Mouse (Mus musculus) forelimb bud, embryonic 11.5 days (tissue): ENCODE data around the gene Gm28539.
"Not testable (repeated sequence)": the region's sequence is repeated elsewhere in the genome, so short reads cannot be mapped to it uniquely, and the experiment has no call there.

Experiments used
- DNase-seq: peaks from one replicate; pipeline ENCODE4 v3.0.0-alpha.2; 2012; ENCODE audit warnings: low read depth, low spot score

Gm28539 gene

GRCm38 (mm10) chr16:18849521-18850190 lies 13.3 kb downstream of the Gm28539 start:
- not testable (repeated sequence) for DNase-seq

GRCm38 (mm10) chr16:18858551-18858950 lies 22.2 kb downstream of the Gm28539 start:
- DNase-seq, result peak; percentile 49

- no peak for DNase-seq
These were observed 23.8 kb downstream of the Gm28539 start for GRCm38 (mm10) chr16:18860186-18860585.

GRCm38 (mm10) chr16:18870495-18870894 lies 34.1 kb downstream of the Gm28539 start:
- DNase-seq, result not testable (repeated sequence)

- DNase-seq, result no peak
These were observed 39.7 kb downstream of the Gm28539 start for GRCm38 (mm10) chr16:18876091-18876441.

GRCm38 (mm10) chr16:18876442-18877308 lies 40.3 kb downstream of the Gm28539 start, which contains the start of the genes Mrpl40 and Hira:
Mrpl40 (minus strand) TSS chr16:18876862.
Hira (plus strand) TSS chr16:18877037.
- DNase-seq, result peak; percentile 85

GRCm38 (mm10) chr16:18877386-18878090 lies 41.2 kb downstream of the Gm28539 start:
- DNase-seq, result peak; percentile 67

- DNase-seq, result no peak
These were observed 41.8 kb downstream of the Gm28539 start for GRCm38 (mm10) chr16:18878091-18878720.

- DNase-seq, result no peak
These were observed 47.7 kb downstream of the Gm28539 start for GRCm38 (mm10) chr16:18884044-18884443.

- DNase-seq, result no peak
These were observed 57.5 kb downstream of the Gm28539 start for GRCm38 (mm10) chr16:18893840-18894372.

- DNase-seq, result no peak
These were observed 58.9 kb downstream of the Gm28539 start for GRCm38 (mm10) chr16:18895249-18895648.

GRCm38 (mm10) chr16:18896429-18896828 lies 60.0 kb downstream of the Gm28539 start:
- peak; percentile 28 for DNase-seq

GRCm38 (mm10) chr16:18905648-18906047 lies 69.3 kb downstream of the Gm28539 start:
- no peak for DNase-seq

- no peak for DNase-seq
These were observed 79.7 kb downstream of the Gm28539 start for GRCm38 (mm10) chr16:18916064-18916463.

GRCm38 (mm10) chr16:18921771-18922170 lies 85.4 kb downstream of the Gm28539 start:
- no peak for DNase-seq

- no peak for DNase-seq
These were observed 91.6 kb downstream of the Gm28539 start for GRCm38 (mm10) chr16:18927963-18928362.

- DNase-seq, result no peak
These were observed 102.1 kb downstream of the Gm28539 start for GRCm38 (mm10) chr16:18938321-18939082.

GRCm38 (mm10) chr16:18943906-18944305 lies 107.5 kb downstream of the Gm28539 start:
- no peak for DNase-seq

- DNase-seq, result no peak
These were observed 112.6 kb downstream of the Gm28539 start for GRCm38 (mm10) chr16:18948941-18949340.

- DNase-seq, result no peak
These were observed 114.0 kb downstream of the Gm28539 start for GRCm38 (mm10) chr16:18950351-18950750.

- DNase-seq, result no peak
These were observed 116.4 kb downstream of the Gm28539 start for GRCm38 (mm10) chr16:18952813-18953212.
